Mouse (Mus musculus) urinary bladder, postnatal 25 days (tissue): ENCODE data around the gene Cpne2.

Experiments used
- DNase-seq: peaks from one replicate; pipeline ENCODE4 v3.0.0; 2022; ENCODE audit warnings: low spot score

Gene Cpne2

DNA sequence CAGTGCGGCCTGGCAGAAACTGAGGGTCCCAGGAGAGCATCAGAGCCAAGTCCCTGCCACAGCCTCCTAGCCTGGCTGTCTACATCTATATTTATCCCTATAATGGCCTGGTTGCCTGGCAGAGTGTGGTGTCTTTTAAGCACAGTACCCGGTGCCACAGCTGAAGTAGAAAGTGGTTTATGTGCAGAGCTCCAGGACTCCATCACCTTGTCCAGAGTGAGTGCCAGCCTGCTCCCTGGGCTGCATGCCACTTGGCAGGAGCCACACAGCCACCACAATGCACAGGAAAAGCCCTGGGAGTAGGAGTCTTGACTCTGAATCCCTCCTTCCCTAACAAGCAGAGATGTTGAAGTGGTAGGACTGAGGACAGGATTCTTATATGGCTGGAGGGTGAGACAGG lies 4.7 kb downstream of the Cpne2 start:
- no peak for DNase-seq

DNA sequence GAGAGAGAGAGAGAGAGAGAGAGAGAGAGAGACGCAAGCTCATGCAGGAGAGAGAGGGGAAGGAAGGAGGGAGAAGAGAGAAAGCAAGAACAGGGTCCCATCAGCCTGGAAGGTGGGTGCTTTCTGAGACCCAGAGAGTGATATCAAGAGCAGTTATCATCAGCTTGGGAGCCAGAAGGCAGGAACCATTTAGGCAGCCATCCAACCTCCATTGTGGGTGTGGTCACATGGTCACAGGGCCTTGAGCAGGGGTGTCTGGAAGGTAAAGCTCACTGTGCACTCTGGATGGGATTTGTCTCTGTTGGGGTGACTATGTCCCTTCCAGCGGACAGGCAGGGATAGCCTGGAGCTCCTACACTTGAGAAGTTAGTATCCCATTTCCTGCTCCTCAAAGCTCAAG lies 7.2 kb downstream of the Cpne2 start:
- DNase-seq: no peak

DNA sequence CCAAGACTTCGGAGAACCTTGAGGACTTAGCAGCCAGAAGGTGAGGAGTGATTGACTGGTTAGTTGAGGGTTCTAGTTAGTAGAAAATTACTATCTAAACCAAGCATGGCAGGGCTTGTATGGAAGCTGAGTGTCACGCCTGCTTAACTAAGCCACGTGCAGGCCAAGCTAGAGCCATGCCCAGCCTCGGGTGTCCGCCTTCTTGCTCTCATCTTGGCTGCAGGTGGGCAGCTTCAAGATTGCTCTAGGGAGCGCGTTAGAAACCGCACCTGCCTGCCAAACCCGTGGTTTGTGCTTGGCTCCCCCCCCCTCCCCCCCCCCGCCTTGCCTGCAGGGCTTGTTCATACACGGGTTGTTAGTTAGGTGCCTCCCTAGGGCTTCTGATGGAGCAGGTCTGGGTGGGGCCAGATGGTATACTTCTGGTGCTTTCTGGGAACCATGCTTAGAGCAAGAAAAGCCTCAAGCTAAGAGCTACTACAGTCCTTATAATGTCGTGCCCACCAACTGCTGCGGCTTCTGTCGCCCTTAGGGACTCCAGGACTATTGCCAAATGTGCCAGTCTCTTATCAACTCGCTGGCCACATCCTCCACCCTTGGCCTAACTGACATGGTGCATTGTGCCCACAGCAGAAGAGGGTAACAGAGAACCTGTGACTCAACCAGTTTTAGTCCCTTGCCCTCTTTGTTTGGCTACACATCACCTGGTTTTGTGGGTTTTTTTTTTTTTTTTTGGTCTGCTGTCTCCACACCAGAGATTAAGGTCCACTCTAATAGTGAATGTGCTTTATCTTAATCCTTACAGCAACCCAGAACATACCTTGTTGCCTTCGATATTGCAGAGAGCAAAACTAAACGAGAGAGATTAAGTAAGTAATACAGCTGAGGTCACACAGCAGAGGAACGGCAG lies 8.4 kb downstream of the Cpne2 start:
- DNase-seq: no peak

DNA sequence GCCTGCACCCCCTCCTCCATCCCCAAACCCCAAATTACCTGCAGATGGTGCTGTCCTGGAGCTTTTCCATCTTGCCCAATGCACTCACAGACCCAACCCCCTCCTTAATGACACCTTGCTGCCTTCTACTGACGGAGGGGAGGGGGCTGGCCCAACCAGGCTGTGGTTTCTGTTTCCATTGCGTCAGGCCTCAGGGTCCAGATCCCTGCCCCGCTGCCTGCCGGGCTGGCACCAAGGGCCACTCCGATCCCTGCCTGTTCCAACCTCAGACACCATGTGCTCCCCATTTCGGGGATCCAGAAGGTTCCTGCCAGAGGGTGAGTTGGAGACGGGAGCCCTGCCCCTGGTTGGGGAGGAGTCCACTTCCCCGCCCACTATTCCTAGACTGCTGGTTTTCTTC lies 11.2 kb downstream of the Cpne2 start:
- no peak for DNase-seq

DNA sequence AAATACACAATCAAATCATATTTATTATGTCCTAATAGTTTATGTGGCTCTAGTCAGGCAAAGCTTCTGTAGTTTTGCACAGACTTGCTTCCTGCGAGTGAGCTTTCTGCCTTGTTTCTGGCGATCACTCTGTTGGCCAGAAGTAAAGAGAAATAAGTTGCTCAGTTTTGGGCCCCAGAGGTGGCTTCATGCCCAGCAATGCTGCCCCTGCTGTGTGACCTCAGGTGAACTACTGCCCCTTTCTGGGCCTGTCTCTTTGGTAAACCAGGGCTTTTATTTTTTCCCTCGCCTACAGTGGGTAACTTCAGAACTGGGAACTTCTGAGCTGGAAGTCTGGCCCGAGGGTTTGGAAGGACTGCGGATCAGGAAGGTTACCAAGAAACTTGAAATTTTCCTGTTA lies 16.3 kb downstream of the Cpne2 start:
- no peak for DNase-seq

DNA sequence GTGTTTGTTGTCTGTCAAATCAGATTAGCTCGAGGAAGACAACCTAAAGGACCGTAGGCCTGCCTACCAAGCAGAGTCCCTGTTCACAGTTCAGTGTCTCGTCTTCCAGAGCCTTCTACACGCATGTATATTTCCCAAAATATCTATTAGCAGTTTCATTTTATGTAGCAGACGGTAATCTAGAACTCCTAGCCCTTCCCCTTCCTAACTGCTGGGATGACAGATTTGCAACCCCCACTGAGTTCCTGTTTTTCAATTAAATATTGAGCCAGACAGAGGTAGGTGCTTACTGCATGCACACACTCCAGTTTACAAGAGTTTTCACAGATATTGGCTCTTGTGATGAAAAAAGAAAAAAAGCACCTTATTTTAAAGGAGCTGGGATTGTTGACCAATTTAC lies 16.7 kb downstream of the Cpne2 start:
- DNase-seq: no peak

DNA sequence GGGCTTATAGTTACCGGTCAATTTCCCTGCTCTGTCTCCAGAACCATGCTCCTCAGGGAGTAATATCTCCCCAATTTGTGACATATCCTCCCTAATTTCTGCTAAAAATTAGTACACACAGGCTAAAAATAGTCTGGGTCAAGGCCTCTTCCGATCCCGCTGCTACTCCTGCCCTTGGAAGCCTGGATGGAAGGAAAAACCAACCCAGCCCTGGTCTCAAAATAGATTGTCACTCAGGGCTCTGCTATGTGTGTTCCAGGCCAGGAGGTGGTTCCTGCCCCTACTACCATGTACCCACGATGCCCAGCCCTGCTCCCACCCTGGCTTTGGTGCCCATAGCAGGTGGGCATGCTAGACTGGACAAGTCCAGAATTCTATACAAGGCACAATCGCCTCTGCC lies 17.2 kb downstream of the Cpne2 start:
- no peak for DNase-seq

DNA sequence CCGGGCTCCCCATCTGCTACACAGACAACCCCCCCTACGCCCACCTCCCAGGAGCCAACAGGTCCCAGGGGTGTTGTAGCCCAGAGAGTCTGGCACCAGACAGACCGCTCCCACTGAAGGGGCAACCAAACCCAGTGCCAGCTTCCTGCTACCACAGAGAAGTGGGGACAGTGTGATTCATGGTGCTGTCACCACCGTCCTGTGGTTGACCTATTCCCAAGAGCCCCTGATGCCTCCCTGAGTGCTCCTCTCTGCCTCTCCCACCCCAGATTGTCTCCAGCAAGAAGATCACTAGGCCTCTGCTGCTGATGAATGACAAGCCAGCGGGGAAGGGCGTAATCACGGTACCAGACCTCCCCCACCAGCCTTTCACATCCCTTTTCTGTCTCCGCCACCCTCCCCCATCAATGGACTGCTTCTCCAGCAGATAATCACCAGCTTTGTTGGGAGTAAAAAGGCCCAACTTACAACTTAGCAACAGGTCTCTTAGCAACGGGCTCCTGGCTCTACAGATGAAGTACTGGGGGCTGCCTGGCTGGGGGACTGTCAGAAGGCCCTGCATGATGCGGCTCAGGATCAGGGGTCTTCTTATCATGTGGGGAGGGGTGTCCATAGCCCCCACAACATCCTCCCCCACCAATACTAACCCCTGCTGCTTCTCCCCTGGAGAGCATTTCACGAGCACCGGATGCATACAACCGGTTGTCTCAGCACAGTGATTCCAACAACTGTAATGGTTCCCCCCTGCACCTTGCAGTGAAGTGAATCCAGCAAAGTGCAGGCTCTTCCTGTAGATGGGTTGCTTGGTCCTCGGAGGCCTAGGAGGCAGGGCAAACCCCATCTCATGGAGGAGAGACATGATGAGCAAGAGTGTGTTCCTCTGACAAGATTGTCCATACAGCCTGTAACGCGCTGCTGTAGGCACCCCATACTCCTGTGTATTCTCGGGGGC lies 19.0 kb downstream of the Cpne2 start:
- no peak for DNase-seq

DNA sequence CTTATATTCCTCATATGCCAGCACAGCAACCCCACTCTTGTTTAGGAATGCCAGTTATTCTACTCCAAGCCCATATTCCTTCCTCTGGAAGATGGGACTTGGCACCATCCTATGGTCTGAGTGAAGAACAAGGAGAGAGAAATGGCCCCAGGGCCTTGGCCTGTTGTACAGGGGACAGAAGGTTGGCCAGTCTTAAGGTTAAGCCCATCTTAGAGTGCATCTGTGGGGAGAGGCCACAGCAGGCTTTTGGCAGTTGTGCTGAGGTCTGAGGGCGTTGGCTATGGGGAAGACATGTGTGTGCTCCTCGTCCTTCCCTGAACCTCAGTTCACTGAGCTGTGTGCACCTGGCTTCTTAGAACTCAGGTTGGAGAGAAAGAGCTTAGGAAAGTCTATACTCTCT lies 19.9 kb downstream of the Cpne2 start:
- DNase-seq: no peak

DNA sequence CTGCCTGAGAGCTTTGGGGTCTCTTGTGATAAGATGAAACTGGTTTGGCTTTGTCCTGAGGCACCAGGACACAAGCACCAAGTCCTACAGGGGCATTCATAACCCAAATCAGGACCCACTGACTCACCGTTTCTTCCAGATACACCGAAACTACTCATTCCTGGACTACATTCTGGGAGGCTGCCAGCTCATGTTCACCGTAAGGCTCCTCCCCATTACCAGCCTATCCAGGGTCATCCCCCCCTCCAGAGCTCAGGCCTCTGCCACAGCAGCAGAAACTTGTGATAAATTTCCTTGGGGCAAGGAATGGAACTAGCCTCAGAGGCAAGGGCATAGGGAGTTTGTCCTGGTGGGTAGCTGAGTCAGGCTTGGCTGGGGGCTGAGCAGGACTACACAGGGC lies 24.5 kb downstream of the Cpne2 start:
- DNase-seq: no peak

DNA sequence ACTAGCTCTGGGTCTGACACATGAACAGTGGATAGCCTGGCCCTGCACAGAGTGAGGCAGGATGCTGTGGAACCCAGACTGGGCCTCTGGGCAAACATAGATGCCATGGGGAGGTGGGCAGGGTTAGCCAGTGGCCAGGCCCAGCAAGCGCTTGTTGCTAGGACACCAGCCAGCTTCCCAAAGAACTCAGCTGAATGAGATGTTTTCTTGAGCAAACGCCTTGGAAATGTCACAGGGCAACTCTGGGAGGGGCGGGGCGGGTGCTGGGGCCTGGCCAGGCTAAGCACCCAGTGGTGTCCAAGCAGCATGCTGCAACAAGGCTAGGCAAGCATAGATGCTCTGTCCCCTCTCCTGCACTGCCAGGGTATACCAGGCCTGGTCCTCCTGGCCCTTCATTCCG lies 28.5 kb downstream of the Cpne2 start:
- no peak for DNase-seq

DNA sequence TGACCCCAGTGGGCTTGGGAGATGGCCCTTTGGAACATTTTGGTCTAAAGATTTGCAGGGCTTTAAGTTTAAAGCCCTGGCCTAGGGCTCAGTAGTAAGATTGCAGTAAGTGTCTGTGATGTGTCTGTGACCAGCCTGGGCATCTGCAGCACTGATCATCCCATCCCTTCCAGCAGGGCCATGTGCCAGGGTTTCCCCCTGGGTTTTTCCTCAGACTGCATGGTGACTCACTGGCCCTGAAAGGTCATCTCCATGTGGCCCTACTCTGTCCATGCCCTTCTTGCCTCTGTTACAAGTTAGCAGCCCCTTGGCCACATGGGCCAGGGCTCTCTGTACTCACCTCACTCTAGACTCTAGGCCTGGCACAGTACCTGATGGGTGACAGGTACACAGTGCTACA lies 31.6 kb downstream of the Cpne2 start:
- DNase-seq: no peak

DNA sequence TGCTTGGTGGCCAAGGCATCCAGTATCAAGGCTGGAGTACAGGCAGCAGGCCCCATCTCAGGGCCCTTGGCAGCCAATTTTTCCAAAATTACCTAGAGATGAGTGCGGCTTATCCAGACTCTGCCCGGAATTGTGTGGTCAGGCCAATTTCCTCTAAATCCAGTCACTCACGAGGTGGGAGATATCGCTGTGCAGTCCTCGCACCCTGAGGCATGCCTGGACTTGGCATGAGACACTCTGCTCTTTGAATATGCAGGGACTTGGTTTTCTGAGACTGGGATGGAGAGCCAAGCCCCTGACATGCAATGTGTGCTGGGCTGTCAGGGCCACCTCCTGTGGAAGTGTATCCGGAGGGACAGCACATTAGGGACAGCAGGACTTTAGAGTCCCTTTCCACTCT lies 33.2 kb downstream of the Cpne2 start:
- DNase-seq: no peak

DNA sequence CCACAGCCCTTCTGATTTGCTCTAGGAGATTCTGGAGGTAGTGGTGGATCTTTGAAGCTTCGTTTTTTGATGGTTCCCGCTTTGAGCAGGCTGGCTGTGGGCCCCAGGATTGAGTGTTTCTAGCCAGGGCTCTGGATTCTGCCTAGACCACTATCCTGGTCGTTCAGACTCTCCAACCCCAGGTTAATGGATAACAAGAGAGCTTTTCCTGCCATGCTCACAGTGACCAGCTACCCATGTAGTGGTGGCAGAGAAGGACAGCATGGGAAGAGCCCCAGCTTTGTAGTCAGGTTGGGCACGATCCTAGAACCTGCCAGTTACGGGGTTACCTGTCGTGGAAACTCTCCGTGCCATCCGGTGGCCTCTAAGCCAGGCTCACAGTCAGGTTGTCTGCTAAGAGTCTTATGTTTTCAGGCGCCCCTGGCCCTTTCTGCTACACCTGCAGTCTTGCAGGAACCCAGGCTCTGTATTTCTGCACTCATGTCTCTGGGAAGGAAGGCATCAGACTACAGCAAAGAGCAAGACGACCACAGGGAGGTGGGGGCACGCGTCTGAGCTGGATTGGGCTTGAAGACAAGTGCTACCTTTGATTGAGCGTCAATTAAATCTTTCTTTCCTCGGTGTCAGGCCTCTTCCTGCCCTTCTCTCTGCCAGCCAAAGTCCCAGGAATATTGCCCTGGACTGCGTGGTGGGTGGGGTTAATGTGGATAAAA lies 33.8 kb downstream of the Cpne2 start:
- no peak for DNase-seq

DNA sequence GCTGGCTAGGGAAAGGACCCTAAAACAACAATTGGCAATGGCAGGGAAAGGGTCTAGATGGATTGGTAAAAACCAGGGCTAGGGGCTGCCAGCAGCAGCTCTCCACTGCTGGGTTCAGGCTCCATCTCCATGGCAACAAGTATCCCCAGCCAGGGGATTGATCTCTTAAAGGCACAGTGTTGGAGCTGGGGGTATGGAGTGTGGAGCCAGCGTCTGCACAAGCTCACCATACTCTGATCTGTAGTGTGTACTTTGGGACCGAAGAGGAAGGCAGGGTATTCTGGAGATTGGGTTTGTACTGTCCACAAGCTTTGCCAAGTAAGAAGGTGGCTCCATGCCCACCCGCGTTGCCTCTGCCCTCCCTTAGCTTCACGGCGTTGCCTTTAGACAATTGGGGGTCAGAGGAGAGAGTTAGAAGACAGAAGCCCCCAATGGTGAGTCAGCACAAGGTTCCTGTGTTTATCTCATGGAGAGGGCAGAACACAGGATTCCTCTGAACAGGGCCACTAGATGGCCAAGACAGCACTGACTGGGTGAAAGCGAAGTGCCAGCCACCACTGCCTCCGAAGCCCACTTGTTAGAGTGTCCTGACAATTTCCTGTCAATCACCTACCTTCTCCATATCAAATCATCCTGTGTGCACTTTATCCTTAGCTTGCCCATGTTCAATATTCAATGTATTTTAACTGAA lies 34.5 kb downstream of the Cpne2 start:
- DNase-seq: no peak

DNA sequence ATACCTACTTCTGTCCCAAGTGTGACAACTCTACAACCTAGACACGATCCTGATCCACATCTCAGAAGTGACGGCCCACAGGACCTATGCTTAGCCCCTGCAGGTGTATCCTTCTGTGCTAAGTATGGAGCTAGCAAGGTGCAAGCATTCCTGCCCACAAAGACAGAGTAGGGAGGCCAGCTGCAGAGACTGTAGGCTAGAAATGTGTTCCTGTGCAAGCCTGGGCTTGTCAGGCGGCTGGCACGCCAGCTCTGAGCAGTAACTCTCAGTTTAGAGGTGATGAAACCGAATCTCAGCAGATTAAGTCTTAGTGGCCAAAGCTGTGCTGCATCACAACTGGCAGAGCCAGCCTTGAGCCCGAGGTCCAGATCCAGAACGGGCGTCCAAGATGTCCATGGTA lies 35.3 kb downstream of the Cpne2 start:
- DNase-seq: no peak

DNA sequence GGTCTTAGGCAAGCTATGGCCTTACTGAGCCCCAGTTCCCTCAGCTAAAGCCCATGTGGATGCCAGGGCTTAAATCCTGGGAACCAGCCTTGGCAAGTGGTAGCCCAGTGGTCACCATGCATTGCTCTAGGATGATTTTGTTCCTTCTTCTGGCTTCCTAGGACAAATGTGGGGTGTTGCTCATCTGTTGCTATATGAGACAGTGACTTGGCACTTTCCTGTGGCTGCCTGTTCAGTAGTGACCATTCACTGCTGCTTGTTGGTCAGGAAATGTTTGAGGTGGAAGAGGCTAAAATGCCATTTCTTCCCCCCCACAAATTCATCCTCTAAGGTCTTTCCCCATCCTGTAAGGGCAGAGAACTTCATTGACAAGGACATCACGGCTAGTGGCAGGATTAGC lies 36.6 kb downstream of the Cpne2 start:
- DNase-seq: no peak

DNA sequence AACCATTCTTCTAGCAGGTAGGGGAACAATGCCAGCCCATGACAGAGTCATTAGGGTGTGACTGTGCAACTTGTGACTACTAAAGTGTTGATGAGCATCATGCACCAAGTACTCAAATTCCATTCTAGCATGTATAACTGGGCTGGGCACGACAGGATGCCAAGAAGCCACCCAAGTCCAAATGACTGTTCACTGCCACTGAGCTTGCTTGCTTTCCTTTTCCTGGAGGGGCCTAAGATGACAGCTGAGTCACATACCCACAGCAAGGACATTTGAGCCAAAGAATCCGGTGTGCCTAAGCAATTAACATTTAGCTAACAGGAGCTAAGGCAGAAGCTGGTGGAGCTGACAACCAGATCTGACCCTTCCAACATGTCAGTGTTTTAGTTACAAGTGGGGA lies 39.1 kb downstream of the Cpne2 start:
- no peak for DNase-seq

DNA sequence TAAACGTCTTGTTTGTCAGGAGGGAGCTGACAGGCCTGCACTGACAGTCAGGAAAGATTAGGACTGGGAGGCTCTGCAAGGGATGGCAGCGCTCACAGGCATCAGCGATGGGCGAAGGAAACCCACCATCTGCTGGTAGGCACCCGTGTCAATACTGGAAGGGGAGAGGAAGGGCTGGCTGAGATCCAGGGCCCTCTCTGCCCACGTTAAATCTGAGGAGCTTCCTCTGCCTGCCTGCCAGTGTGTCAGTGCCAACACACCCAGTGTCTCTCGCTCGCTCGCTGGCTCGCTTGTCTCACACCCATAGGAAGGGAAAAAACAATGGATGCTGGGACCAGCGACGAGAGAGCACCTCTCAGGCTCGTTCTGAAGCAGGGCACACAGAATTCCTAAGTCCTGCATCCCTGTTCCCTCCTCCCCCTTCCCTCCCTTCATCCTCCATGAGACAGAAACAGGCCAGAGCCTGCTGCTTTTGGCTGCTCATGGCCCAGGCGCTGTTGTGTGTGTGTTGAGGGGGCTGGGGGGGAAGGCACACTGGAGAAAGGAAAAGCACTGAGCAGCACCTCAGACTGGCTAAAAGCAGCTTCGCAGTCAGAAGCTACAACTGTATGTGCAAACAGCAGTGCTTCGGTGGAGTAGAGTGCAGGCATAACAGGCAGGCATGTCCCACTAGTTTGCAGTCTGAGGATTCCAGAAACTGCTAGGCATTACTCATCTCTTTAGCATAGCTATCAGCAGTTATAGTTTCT lies 41.5 kb downstream of the Cpne2 start:
- no peak for DNase-seq

DNA sequence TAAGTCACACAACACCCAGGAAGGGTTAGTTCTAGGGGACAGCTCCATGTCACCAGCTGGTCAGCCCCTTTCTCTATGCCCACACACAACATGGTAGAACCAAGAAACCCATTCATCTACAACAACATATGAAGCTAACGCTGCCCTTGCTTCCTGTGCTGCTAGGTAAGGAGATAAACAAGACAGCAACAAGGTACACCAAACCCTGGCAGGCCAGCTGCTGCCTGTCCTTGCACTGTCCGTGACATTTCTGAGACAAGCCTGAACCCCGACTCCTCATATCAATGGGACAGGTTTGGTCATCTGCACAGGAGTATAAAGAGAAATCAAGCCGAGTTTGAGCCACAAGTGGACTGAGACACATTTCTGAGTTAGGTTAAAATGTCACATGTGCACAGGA lies 42.4 kb downstream of the Cpne2 start:
- DNase-seq: no peak

DNA sequence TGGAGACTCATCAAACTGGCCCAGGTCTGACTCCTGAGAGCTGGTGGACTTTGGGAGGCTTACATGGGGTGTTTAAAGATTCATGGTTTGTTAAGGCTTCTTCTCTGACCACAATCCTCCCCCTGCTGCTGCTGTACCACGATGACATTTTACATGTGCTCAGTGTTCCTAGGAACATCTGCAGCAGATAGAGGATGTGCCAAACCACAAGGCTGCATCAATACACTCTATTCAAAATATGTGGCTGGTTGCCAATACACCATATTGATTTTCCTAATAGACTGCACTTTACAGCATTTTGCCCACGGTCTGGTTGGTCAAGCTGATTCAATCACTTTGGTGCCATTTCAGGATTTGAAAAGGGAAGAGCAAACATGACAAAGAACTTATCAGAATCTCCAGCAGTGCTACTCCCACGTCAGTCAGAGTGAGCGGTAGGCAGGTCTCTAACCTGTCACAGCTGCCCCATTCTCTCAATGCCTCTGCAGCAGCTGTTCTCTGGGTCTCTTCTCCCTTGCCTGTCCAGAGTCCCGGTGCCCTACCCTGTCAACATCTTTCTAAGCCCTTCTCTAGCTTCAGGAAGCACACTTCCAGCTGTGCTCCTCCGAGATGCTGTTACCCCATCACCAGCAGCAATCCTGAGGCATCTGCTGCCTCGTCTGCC lies 49.2 kb downstream of the Cpne2 start:
- no peak for DNase-seq
